Mouse (Mus musculus) heart, embryonic 15.5 days (tissue): Measurements from ENCODE around the gene Bdkrb2. TPM values are rescaled to one million over a fixed set of nuclear protein-coding genes. Genes with fewer than 3 reads are reported as not detected.

Experiments used
- ATAC-seq: fragments of 200-750 bp; cut with Nextera tagmentation; replicated peaks from 2 replicates; pipeline ENCODE4 v1.8.0; 2017; ENCODE audit warnings: low read depth, moderate TSS enrichment; ENCODE audit not compliant: insufficient number of reproducible peaks, insufficient read depth, low FRiP score
- H3K27ac ChIP-seq: fragments of 300-500 bp; sonication (generic); 2 replicates; pipeline ENCODE4 v1.5.1; 2015; ENCODE audit warnings: mild to moderate bottlenecking, inconsistent platforms
- H3K27me3 ChIP-seq: fragments of 300-500 bp; sonication (generic); 2 replicates; pipeline ENCODE4 v1.6.1; 2015; ENCODE audit warnings: inconsistent platforms
- H3K36me3 ChIP-seq: fragments of 300-500 bp; sonication (generic); 2 replicates; pipeline ENCODE4 v1.6.1; 2015; ENCODE audit warnings: mild to moderate bottlenecking, inconsistent platforms
- H3K4me1 ChIP-seq: fragments of 300-500 bp; sonication (generic); replicated peaks from 2 replicates; pipeline ENCODE4 v1.6.1; 2015; ENCODE audit warnings: inconsistent platforms
- H3K4me2 ChIP-seq: fragments of 300-500 bp; sonication (generic); 2 replicates; pipeline ENCODE4 v1.6.1; 2015; ENCODE audit warnings: inconsistent platforms, mild to moderate bottlenecking, moderate library complexity
- H3K4me3 ChIP-seq: fragments of 300-500 bp; sonication (generic); 2 replicates; pipeline ENCODE4 v1.5.1; 2015; ENCODE audit warnings: mild to moderate bottlenecking, inconsistent platforms
- H3K9ac ChIP-seq: fragments of 300-500 bp; sonication (generic); 2 replicates; pipeline ENCODE4 v1.6.1; 2015; ENCODE audit warnings: mild to moderate bottlenecking, inconsistent platforms
- H3K9me3 ChIP-seq: fragments of 300-500 bp; sonication (generic); replicated peaks from 2 replicates; pipeline ENCODE4 v1.6.1; 2016; ENCODE audit warnings: inconsistent platforms
- WGBS: fragments of 180-500 bp; shearing (Covaris S2); methylation state at CpG from one replicate; pipeline ENCODE4 v1.1.7; 2015; ENCODE audit warnings: mixed read lengths; 5-methylcytosine and 5-hydroxymethylcytosine counted together
- polyA plus RNA-seq: library from polyadenylated mRNA; unstranded; fragments of >200 nt; fragmentation: Nextera tagmentation; extraction: Ambion mirVana; gene quantifications from 2 replicates; pipeline ENCODE4 v1.2.1, GENCODE M21; 2015

Gene Bdkrb2
- polyA plus RNA-seq, 1 experiment from 2014 or later: 0.77 TPM

DNA sequence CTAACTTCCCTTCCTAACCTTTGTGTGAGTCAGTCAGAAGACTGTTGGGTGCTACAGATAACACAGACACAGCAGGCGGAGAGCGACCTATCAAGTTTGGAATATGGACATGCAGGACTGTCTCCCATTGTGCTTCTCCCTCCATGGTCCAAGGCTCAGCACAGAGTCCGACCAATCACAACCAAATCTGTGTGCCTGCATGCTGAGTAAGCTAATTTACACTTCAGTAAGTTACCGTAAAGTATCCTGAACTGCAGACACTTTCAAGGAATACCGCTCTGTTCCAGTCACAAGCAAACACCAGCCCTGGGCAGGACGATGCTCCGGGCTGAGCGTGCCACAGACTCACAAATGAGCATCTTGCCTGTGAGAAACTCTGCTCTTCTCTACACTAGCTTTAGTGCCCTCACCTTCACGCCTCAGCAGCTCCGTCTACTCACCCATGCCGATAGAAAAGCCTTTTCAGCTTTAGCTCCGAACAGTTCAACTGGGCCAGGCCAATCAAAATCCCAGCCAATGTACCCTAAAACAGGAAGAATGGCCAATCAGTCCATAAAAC, 60.0 kb downstream of the Bdkrb2 start:
- H3K27ac ChIP-seq: no peak overlapping the region
- 89% methylated on average over 12 of the region's 12 CpGs for WGBS
- no peaks in the 10 kb centered on the region for H3K9me3 ChIP-seq
- H3K4me3 ChIP-seq: no peak overlapping the region
- H3K9ac ChIP-seq: no peak overlapping the region
- H3K36me3 ChIP-seq: peaks cover 77% of the 10 kb centered on the region
- no peaks in the 10 kb centered on the region for H3K4me1 ChIP-seq
- H3K27me3 ChIP-seq: no peaks in the 10 kb centered on the region
- H3K4me2 ChIP-seq: no peak overlapping the region
- no peak for ATAC-seq

- Histone ChIP-seq H3K4me1 (no peaks in the 10 kb centered on the region), H3K9me3 (no peaks in the 10 kb centered on the region), H3K36me3 (peaks cover 62% of the 10 kb centered on the region), H3K4me2 (no peak overlapping the region), H3K27ac (no peak overlapping the region), H3K27me3 (no peaks in the 10 kb centered on the region), H3K9ac (no peak overlapping the region), H3K4me3 (no peak overlapping the region)
- ATAC-seq: no peak
- 61% methylated on average over 7 of the region's 7 CpGs for WGBS
Observed at GRCm38 (mm10) chr12:105625798-105626197, 62.8 kb downstream of the Bdkrb2 start.

GRCm38 (mm10) chr12:105634374-105635067, 71.5 kb downstream of the Bdkrb2 start:
- WGBS: 96% methylated on average over 13 of the region's 13 CpGs
- Histone ChIP-seq H3K4me3 (no peak overlapping the region), H3K9me3 (no peaks in the 10 kb centered on the region), H3K27ac (no peak overlapping the region), H3K9ac (no peak overlapping the region), H3K4me2 (no peak overlapping the region), H3K36me3 (peaks cover 71% of the 10 kb centered on the region), H3K27me3 (no peaks in the 10 kb centered on the region), H3K4me1 (no peaks in the 10 kb centered on the region)
- ATAC-seq: no peak

DNA sequence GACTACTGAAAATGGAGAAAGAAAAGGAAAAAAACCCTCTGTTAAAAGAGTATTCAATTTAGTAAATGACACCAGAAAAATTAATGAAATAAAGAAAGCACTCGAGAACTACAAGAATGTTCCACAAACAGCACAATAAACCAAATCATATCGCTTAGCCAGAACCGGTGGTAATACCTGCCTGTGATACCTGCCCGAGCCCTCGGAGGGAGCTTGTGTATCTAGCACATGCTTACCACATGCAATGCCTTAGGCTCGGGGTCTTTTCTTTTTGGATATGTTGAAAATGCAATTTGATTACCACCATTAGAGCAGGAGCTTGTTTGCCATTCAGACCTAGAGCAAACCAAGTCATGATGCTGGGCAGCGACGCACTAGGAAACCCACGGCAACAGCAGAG, 73.5 kb downstream of the Bdkrb2 start:
- no peaks in the 10 kb centered on the region for H3K27me3 ChIP-seq
- no peak for ATAC-seq
- 90% methylated on average over 9 of the region's 9 CpGs for WGBS
- H3K27ac ChIP-seq: no peak overlapping the region
- no peak overlapping the region for H3K4me3 ChIP-seq
- no peak overlapping the region for H3K9ac ChIP-seq
- peaks cover 88% of the 10 kb centered on the region for H3K36me3 ChIP-seq
- H3K4me2 ChIP-seq: no peak overlapping the region
- no peaks in the 10 kb centered on the region for H3K4me1 ChIP-seq
- no peaks in the 10 kb centered on the region for H3K9me3 ChIP-seq

DNA sequence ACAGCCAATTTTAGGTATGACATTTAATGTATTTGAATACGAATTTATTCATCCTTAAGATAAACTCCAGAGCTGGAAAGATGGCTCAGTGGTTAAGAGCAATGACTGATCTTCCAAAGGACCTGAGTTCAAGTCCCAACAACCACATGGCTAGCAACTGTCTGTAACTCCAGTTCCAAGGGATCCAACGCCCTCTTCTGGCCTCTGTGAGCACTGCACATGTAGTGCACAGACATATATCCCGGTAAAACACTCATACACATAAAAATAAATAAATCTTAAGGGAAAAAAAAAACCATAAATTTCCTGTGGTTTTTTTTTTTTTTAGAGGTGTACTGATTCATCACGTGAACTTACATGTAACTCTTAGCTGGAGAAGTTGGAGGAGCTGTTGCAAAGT, 74.5 kb downstream of the Bdkrb2 start:
- WGBS: 78% methylated on average over 4 of the region's 4 CpGs
- ATAC-seq: no peak

GRCm38 (mm10) chr12:105642770-105643321, 79.8 kb downstream of the Bdkrb2 start:
- WGBS: 86% methylated on average over 11 of the region's 11 CpGs
- H3K36me3 ChIP-seq: peaks cover 97% of the 10 kb centered on the region
- no peak overlapping the region for H3K4me2 ChIP-seq
- no peak overlapping the region for H3K27ac ChIP-seq
- H3K9me3 ChIP-seq: no peaks in the 10 kb centered on the region
- ATAC-seq: no peak
- H3K4me1 ChIP-seq: no peaks in the 10 kb centered on the region
- H3K4me3 ChIP-seq: no peak overlapping the region
- no peaks in the 10 kb centered on the region for H3K27me3 ChIP-seq
- H3K9ac ChIP-seq: no peak overlapping the region

More for the DNA sequence above, 74.5 kb downstream of the Bdkrb2 start:
- Histone ChIP-seq H3K4me2 (no peak overlapping the region), H3K27me3 (no peaks in the 10 kb centered on the region), H3K9me3 (no peaks in the 10 kb centered on the region), H3K4me1 (no peaks in the 10 kb centered on the region), H3K27ac (no peak overlapping the region), H3K4me3 (no peak overlapping the region), H3K9ac (no peak overlapping the region), H3K36me3 (peaks cover 98% of the 10 kb centered on the region)

Other genes starting within 250 kb of the Bdkrb2 start
- 0.10 TPM in 1 of 2 replicates, not detected in the other for gene Tunar, start 229.4 kb upstream of the Bdkrb2 start, polyA plus RNA-seq
- 0.24 and 0.43 TPM in 2 replicates for gene D430019H16Rik, start 109.4 kb upstream of the Bdkrb2 start, polyA plus RNA-seq
- gene Bdkrb1, start 39.9 kb downstream of the Bdkrb2 start, polyA plus RNA-seq: 0.30 TPM in 1 of 2 replicates, not detected in the other
- 19.9 and 20.5 TPM in 2 replicates for gene Gskip, start 121.6 kb downstream of the Bdkrb2 start, polyA plus RNA-seq
- 6.7 and 8.3 TPM in 2 replicates for gene Atg2b, start 122.0 kb downstream of the Bdkrb2 start, polyA plus RNA-seq
- gene Ak7, start 142.8 kb downstream of the Bdkrb2 start, polyA plus RNA-seq: 0.22 and 0.26 TPM in 2 replicates
- gene Papola, start 221.5 kb downstream of the Bdkrb2 start, polyA plus RNA-seq: 148 and 150 TPM in 2 replicates